Mouse (Mus musculus) CH12.LX (cell line): ENCODE data around the gene Ascl2. TPM values are rescaled to one million over a fixed set of nuclear protein-coding genes. Genes with fewer than 3 reads are reported as not detected.
A peak's percentile ranks its signal among the peaks of the same experiment; 100 is the strongest.

Experiments
- DNase-seq: peaks from one replicate; pipeline ENCODE4 v3.0.0-alpha.2; 2013; ENCODE audit errors: extremely low read depth
- H3K27ac ChIP-seq: 2 replicates; pipeline ENCODE4 v1.5.1; 2012; ENCODE audit warnings: low read depth, mild to moderate bottlenecking, control low read depth, moderate library complexity; ENCODE audit not compliant: insufficient read depth
- H3K27me3 ChIP-seq: replicated peaks from 2 replicates; pipeline ENCODE3; 2012; ENCODE audit warnings: inconsistent platforms
- H3K36me3 ChIP-seq, 2 experiments: replicated peaks in 1 of 2; 2 replicates each; pipeline versions ENCODE3 to v1.6.1; 2012; ENCODE audit warnings: inconsistent platforms in 1 of 2, low read length in 1 of 2, mild to moderate bottlenecking in 1 of 2, mixed read lengths in 1 of 2, moderate library complexity in 1 of 2; ENCODE audit not compliant: control insufficient read depth in 1 of 2, insufficient read depth in 1 of 2
- H3K4me1 ChIP-seq, 2 experiments: 2 replicates each; pipeline ENCODE4 v1.6.1; 2012; ENCODE audit warnings: inconsistent platforms in 1 of 2, moderate library complexity in 1 of 2; ENCODE audit not compliant: insufficient read depth in 2 of 2, control insufficient read depth in 1 of 2
- H3K4me2 ChIP-seq: 2 replicates; pipeline ENCODE4 v1.6.1; 2012; ENCODE audit warnings: low read depth, mild to moderate bottlenecking, control low read depth; ENCODE audit not compliant: poor library complexity, insufficient read depth, severe bottlenecking
- H3K4me3 ChIP-seq, 3 experiments: fragments of 150-350 bp in 1 of 3; sonication (generic) in 1 of 3; replicated peaks in 1 of 3; 2 replicates each; pipeline versions ENCODE3 to v1.5.1; 2011 to 2012; ENCODE audit warnings: low read depth in 2 of 3, low read length in 2 of 3, mild to moderate bottlenecking in 2 of 3, moderate library complexity in 2 of 3, control low read depth in 1 of 3, improper control_type of control experiment in 1 of 3, inconsistent platforms in 1 of 3, mixed read lengths in 1 of 3; ENCODE audit not compliant: poor library complexity in 1 of 3
- H3K79me2 ChIP-seq: replicated peaks from 2 replicates; pipeline ENCODE4 v1.6.1; 2012; ENCODE audit warnings: mild to moderate bottlenecking, moderate library complexity; ENCODE audit not compliant: control insufficient read depth, poor library complexity, insufficient read depth, severe bottlenecking; ENCODE audit errors: extremely low read depth
- H3K9ac ChIP-seq: 2 replicates; pipeline ENCODE4 v1.6.1; 2012; ENCODE audit warnings: low read depth, mild to moderate bottlenecking, control low read depth, moderate library complexity; ENCODE audit not compliant: insufficient read depth
- H3K9me3 ChIP-seq: replicated peaks from 2 replicates; pipeline ENCODE3; 2012; ENCODE audit warnings: low read length, inconsistent platforms, mixed read lengths
- CHD2 ChIP-seq: IDR thresholded peaks from 2 replicates; pipeline ENCODE4 v1.6.1; 2011; ENCODE audit warnings: low read length, improper control_type of control experiment
- CTCF ChIP-seq, 2 experiments: IDR thresholded peaks in 1 of 2; conservative IDR thresholded peaks in 1 of 2; 2 replicates each; pipeline ENCODE4 v1.5.1; 2011 to 2012; ENCODE audit warnings: low read depth in 2 of 2, low read length in 2 of 2, improper control_type of control experiment in 1 of 2, inconsistent platforms in 1 of 2, mild to moderate bottlenecking in 1 of 2, moderate library complexity in 1 of 2
- E2F4 ChIP-seq: IDR thresholded peaks from 2 replicates; pipeline ENCODE4 v1.6.1; 2011; ENCODE audit warnings: low read depth, low read length, improper control_type of control experiment; ENCODE audit not compliant: insufficient replicate concordance
- IRF4 ChIP-seq: IDR thresholded peaks from 2 replicates; pipeline ENCODE4 v1.6.1; 2014; ENCODE audit warnings: low read depth, mild to moderate bottlenecking, inconsistent platforms, low read length, improper control_type of control experiment
- JUN ChIP-seq: IDR thresholded peaks from 2 replicates; pipeline ENCODE4 v1.6.1; 2011; ENCODE audit warnings: low read depth, mild to moderate bottlenecking, low read length, improper control_type of control experiment, moderate library complexity; ENCODE audit not compliant: insufficient read depth
- KAT2A ChIP-seq: IDR thresholded peaks from 2 replicates; pipeline ENCODE4 v1.6.1; 2012; ENCODE audit warnings: low read length, improper control_type of control experiment, inconsistent platforms; ENCODE audit not compliant: insufficient replicate concordance
- MXI1 ChIP-seq: IDR thresholded peaks from 2 replicates; pipeline ENCODE4 v1.6.1; 2011; ENCODE audit warnings: mild to moderate bottlenecking, low read depth, low read length, improper control_type of control experiment
- NELFE ChIP-seq: IDR thresholded peaks from 2 replicates; pipeline ENCODE4 v1.6.1; 2011; ENCODE audit warnings: low read depth, low read length, improper control_type of control experiment
- RAD21 ChIP-seq: IDR thresholded peaks from 2 replicates; pipeline ENCODE4 v1.6.1; 2011; ENCODE audit warnings: low read depth, mild to moderate bottlenecking, low read length, improper control_type of control experiment, moderate library complexity
- SMC3 ChIP-seq: IDR thresholded peaks from 2 replicates; pipeline ENCODE4 v1.6.1; 2011; ENCODE audit warnings: low read depth, low read length, improper control_type of control experiment
- TBP ChIP-seq: conservative IDR thresholded peaks from 2 replicates; pipeline ENCODE4 v1.6.1; 2011; ENCODE audit warnings: low read depth, low read length, improper control_type of control experiment
- ZC3H11A ChIP-seq: IDR thresholded peaks from 2 replicates; pipeline ENCODE4 v1.6.1; 2012; ENCODE audit warnings: low read depth, mild to moderate bottlenecking, inconsistent platforms, low read length, improper control_type of control experiment
- ZMIZ1 ChIP-seq: IDR thresholded peaks from 2 replicates; pipeline ENCODE4 v1.6.1; 2012; ENCODE audit warnings: low read depth, mild to moderate bottlenecking, inconsistent platforms, low read length, improper control_type of control experiment
- dilution Hi-C: fragments of 300-500 bp; cut with MboI; formaldehyde crosslinking; loops from 2 replicates; pipeline ENCODE4 v1.14.3; 2020; ENCODE audit warnings: low sequenced_read_pairs; ENCODE audit not compliant: extremely low pct_unique_long_range_greater_than_20kb, extremely low pct_ligation_motif_present
- in situ Hi-C: fragments of 300-500 bp; cut with MboI; formaldehyde crosslinking; loops from 3 replicates; pipeline ENCODE4 v1.14.3; 2019; ENCODE audit warnings: low sequenced_read_pairs, low pct_ligation_motif_present, low pct_unique_long_range_greater_than_20kb, mixed read lengths
- polyA plus RNA-seq: library from polyadenylated mRNA; unstranded; fragments of >175 nt; gene quantifications from 2 replicates; pipeline ENCODE4 v1.2.1, GENCODE M21; 2012; ENCODE audit warnings: low read depth; ENCODE audit not compliant: insufficient read length
- total RNA-seq, 2 experiments: library from RNA; depleted of rRNA; stranded (reverse); fragments of 300-350 nt in 1 of 2; fragments of >200 nt in 1 of 2; gene quantifications; 2 replicates each; pipeline ENCODE4 v1.2.3; 2012 to 2014

Ascl2 gene
- total and polyA plus RNA-seq, 3 experiments: not detected

DNA sequence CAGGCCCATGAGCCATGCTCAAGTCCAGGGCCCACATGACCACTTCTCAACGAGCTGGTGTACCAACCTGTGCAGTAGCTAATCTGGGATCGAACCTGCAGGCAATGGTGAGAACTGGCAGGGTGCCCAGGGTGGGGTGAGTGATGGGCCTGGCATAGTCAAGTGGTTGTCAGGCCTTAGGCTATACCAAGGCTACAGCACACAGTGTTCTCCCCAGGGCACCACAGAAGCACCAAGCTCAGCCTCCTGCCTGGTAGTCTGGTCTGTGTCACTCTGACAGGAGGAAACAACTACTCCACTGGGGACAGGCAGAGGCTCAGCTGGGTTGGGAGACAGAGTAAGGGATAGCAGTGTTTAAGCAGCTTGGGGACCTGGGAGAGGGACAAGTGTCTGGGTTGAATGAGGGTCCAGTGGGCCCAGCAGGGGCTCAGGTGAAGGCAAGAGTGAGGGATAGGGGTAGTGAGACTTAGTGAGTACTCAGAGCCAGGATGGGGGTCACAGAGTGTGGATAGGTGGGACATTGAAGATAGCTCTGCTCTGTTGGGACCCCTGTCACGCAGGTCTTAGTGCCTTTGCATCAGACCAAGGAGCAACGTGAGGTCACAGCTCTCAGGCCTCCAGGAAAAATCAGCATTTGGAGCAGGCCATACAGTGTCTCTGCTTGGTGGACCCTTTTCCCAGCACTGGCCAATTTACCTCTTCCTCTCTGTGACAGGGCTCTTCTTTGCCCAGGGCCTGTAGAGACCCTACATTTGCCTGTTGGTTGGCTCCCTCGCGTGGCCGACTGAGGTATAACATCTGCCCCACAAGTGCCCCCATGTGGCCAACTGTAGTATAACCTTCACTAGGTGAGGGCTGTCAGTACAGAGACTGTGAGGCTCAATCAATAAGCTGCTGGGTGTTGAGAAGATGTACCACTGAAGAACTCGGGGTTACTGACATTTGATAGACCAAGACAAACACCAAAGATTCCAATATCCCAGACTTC, 50.1 kb downstream of the Ascl2 start:
- Histone ChIP-seq H3K4me3 (no peak overlapping the region), H3K27me3 (peaks cover 86% of the 10 kb centered on the region)
- in situ Hi-C loops: no loop called here

DNA sequence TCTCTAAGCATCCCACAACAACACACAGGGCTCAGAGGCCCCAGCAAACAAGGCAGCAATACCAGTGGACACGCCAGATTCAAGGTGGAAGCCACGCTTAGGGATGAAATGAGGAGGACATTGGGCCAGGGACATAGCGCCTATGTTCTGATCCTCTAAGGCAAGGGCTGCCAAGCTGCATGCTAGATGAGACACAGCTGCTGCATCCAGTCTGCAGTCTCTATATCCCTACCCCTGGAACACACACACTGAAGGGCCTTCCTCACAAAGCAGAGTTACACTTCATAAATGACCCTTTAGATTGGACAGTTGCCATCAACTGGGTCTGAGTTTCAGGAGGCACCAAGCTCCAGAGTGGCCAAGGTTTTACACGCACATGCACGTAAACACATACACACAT, 51.4 kb downstream of the Ascl2 start:
- Histone ChIP-seq H3K9me3 (no peaks in the 10 kb centered on the region), H3K27me3 (peaks cover 85% of the 10 kb centered on the region), H3K79me2 (no peaks in the 10 kb centered on the region), H3K27ac (no peak overlapping the region), H3K36me3 (no peaks in the 10 kb centered on the region), H3K4me3 (no peak overlapping the region), H3K9ac (no peak overlapping the region), H3K4me1 (no peaks in the 10 kb centered on the region; a peak in 1 of 4 replicates), H3K4me2 (no peak overlapping the region)
- no peak for TF ChIP-seq JUN
- no peak for TF ChIP-seq CHD2
- no peak for TF ChIP-seq E2F4
- TF ChIP-seq ZMIZ1: no peak
- TF ChIP-seq IRF4: no peak
- TF ChIP-seq KAT2A: no peak
- no peak for DNase-seq
- in situ Hi-C loops: no loop called here
- dilution Hi-C loops: no loop called here

More for the DNA sequence above, 50.1 kb downstream of the Ascl2 start:
- Histone ChIP-seq H3K36me3 (no peaks in the 10 kb centered on the region), H3K9me3 (no peaks in the 10 kb centered on the region), H3K9ac (no peak overlapping the region), H3K4me2 (no peak overlapping the region), H3K4me1 (no peaks in the 10 kb centered on the region; a peak in 1 of 4 replicates), H3K79me2 (no peaks in the 10 kb centered on the region), H3K27ac (no peak overlapping the region)
- DNase-seq: peak; percentile 63
- dilution Hi-C loops: no loop called here
- TF ChIP-seq NELFE (peak; percentile 93; the same call in 1 of the 2 replicates), CTCF (conservative IDR thresholded peaks at IDR 0.05 in 1 of 2, IDR thresholded peaks at IDR 0.05 in 1 of 2; ENCODE audit: low read depth in 2 of 2, low read length in 2 of 2) (peak; percentile 98 to 100), IRF4 (0 out of 2 replicates have a peak, but pooled peaks have one; percentile 12), MXI1 (no peak), SMC3 (peak; percentile 98), ZC3H11A (peak; percentile 64), TBP (no peak), RAD21 (peak; percentile 91)

Other genes starting within 250 kb of the Ascl2 start
- gene Ins2, start 225.9 kb downstream of the Ascl2 start, total RNA-seq (2012; rRNA removed): not detected in 2 replicates
- gene Ins2, start 225.9 kb downstream of the Ascl2 start, total RNA-seq (2014; rRNA removed): not detected in 2 replicates
- gene Ins2, start 225.9 kb downstream of the Ascl2 start, polyA plus RNA-seq: not detected in 2 replicates
- not detected in 2 replicates for gene Th, start 38.1 kb downstream of the Ascl2 start, total RNA-seq (2012; rRNA removed)
- not detected in 2 replicates for gene Th, start 38.1 kb downstream of the Ascl2 start, total RNA-seq (2014; rRNA removed)
- not detected in 2 replicates for gene Th, start 38.1 kb downstream of the Ascl2 start, polyA plus RNA-seq
- gene Tspan32, start 35.8 kb upstream of the Ascl2 start, total RNA-seq (2012; rRNA removed): 27.2 and 28.2 TPM in 2 replicates
- gene Tspan32, start 35.8 kb upstream of the Ascl2 start, total RNA-seq (2014; rRNA removed): 34.5 and 40.5 TPM in 2 replicates
- 28.6 and 29.9 TPM in 2 replicates for gene Tspan32, start 35.8 kb upstream of the Ascl2 start, polyA plus RNA-seq
- 275 and 327 TPM in 2 replicates for gene Cd81, start 83.5 kb upstream of the Ascl2 start, total RNA-seq (2012; rRNA removed)
- 334 and 352 TPM in 2 replicates for gene Cd81, start 83.5 kb upstream of the Ascl2 start, total RNA-seq (2014; rRNA removed)
- gene Cd81, start 83.5 kb upstream of the Ascl2 start, polyA plus RNA-seq: 318 and 325 TPM in 2 replicates
- 49.8 and 58.7 TPM in 2 replicates for gene Tssc4, start 100.0 kb upstream of the Ascl2 start, total RNA-seq (2012; rRNA removed)
- 47.3 and 55.1 TPM in 2 replicates for gene Tssc4, start 100.0 kb upstream of the Ascl2 start, total RNA-seq (2014; rRNA removed)
- 44.1 and 49.6 TPM in 2 replicates for gene Tssc4, start 100.0 kb upstream of the Ascl2 start, polyA plus RNA-seq
- 1.3 and 1.5 TPM in 2 replicates for gene Trpm5, start 125.4 kb upstream of the Ascl2 start, total RNA-seq (2012; rRNA removed)
- gene Trpm5, start 125.4 kb upstream of the Ascl2 start, total RNA-seq (2014; rRNA removed): 1.1 and 1.4 TPM in 2 replicates
- 1.7 and 3.0 TPM in 2 replicates for gene Trpm5, start 125.4 kb upstream of the Ascl2 start, polyA plus RNA-seq
- not detected in 2 replicates for gene Kcnq1, start 137.1 kb upstream of the Ascl2 start, total RNA-seq (2012; rRNA removed)
- gene Kcnq1, start 137.1 kb upstream of the Ascl2 start, total RNA-seq (2014; rRNA removed): not detected in 2 replicates
- gene Kcnq1, start 137.1 kb upstream of the Ascl2 start, polyA plus RNA-seq: not detected in 2 replicates